Mouse (Mus musculus) cerebellum, postnatal 36 days (tissue): ENCODE data around the gene Fgfr2.
A peak's percentile ranks its signal among the peaks of the same experiment; 100 is the strongest.

ENCODE experiments used
- DNase-seq, 2 experiments: peaks; one replicate each; pipeline ENCODE4 v3.0.0; 2021 to 2022; ENCODE audit warnings: mixed read lengths in 2 of 2

The Fgfr2 gene

DNA sequence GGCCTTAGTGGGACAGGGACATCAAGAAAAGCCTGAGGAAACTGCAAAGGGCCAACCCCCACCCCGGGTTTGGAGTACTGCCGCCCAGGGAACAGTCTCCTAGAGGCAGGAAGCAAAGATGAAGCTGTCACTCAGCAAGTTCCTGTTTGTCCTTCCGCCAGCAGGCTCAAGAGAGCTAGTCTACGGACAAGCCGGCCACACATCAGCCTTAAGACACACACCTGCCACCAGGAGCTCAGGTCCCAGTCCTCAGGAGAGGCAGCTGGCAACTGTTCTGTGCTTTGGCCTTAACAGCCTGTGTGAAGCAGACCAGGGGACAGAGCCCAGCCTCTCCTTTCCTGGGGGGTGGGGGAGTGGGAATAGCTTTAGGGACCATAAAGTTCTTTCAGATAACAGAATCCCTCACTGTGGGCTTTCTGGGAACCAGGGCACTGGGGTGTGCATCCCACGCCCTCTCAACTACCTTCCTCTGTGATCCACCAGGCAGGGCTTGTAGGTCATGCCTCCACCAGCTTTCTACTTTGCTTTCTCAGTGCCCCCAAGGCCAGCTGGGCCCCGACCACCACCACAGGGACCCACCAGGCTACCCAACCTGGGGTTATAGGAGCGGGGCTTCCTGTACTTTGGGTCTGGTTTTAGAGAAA is 409.5 kb downstream of the Fgfr2 start:
- DNase-seq: no peak

DNA sequence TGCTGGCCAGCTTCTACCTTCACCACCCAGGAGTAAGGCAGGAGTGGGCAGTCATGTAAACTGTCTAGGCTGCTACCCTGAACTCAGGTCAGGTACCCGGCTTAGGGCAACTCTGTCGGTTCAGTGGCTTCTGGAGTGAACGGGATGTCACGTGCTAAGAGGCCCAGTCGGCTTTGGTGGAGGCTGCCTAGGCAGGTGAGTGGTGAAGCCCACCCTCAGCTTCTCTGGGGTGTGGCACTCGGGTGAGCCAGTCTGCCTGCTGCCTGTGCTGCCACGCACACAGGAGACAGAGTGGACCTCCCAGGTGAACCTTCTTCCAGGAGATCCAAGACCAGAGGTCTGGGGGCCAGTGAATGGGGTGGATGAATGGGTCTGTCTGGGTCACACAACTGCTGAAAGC is 410.2 kb downstream of the Fgfr2 start:
- no peak for DNase-seq

DNA sequence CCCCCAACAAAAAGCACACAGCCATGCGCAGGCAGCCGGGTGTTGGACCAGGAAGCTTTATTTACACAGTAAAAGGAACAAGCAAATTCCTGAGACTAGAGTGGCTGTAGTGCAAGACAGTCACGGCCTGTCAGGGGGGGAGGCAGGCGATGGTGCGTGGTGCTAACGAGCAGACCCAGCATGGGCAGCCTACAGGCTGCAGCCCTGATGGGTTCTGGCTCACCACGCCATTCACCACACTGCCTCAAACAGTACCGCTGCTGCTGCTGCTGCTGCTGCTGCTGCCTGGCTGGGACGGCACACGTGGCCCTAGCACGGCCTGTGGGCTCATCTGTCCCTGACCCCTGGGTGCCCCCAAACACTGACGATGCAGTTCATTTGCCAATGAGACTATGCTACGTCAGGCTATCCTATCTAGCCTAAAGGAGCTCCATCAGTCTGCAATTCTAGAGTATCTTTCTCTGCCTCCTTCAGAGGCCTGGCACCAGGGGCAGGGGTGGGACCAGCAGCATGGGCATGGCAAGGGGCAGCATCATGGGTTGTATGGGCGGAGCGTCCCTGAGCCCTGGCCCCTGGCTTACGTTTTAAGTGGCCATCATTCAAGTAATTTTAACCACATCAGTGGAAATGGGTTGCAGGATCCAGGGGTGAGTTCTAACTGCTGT is 411.0 kb downstream of the Fgfr2 start:
- no peak for DNase-seq

DNA sequence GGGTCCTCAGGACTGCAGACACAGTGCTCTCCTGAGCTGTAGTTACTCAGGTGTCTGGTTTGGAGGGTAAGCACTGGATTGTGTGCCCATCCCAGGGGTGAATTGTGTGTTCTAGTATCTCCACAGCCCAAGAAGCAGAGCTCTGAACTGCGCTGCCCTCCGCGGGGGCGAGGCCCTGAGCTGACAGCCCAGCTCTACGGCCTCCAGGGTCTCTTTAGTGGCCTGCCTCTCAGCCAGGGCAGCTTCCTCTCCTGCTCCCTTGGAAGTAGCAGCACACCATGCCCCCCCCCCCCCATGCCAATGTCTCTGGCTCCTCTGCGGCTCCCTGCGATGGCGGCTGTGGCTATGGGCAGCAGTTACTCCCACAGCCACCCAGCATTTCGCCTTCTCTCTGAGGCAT is 411.6 kb downstream of the Fgfr2 start:
- no peak for DNase-seq

DNA sequence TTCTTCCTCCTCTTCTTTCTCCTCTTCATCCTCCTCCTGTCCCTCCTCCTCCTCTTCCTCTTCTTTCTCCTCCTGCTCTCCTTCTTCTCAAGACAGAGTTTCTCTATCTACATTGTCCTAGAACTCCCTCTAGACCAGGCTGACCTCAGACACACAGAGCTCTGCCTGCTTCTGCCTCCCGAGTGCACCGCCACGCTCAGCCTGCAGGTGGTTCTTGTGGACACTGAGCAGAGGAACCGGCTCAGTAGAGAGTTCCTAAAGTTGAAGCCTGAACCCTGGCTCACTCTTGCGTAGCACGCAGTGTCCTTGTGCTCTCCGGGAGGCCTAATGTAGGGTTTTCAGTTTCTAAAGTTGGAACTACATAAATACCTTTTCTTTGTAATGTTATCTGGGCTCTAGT is 418.0 kb downstream of the Fgfr2 start:
- no peak for DNase-seq

DNA sequence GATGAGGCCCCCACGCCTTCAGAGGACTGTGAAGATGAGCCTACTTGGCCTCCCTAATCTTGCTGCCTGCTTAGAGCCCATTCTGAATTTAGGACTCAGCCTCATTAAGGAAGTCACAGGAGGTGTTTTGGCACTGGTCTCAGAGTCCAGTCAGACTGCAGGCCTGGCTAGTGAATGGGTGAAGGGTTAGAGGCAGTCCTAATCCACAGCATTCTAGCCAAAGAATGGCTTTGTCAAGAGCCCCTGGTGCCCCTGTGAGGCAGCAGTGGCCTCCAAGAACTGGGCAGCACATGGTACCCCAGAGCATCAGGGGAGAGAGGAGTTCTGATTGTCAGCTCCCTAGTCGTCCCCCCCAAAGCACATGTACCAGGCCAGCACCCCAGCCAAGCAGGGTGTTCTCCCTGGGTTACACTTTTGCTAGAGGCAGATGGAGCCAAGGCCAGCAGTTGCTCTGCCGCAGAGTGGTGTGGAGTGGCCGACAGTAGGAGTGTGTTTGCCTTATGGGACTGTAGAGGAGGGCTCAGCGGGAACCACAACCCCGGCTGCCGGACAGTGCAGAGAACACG is 418.8 kb downstream of the Fgfr2 start:
- DNase-seq: no peak

DNA sequence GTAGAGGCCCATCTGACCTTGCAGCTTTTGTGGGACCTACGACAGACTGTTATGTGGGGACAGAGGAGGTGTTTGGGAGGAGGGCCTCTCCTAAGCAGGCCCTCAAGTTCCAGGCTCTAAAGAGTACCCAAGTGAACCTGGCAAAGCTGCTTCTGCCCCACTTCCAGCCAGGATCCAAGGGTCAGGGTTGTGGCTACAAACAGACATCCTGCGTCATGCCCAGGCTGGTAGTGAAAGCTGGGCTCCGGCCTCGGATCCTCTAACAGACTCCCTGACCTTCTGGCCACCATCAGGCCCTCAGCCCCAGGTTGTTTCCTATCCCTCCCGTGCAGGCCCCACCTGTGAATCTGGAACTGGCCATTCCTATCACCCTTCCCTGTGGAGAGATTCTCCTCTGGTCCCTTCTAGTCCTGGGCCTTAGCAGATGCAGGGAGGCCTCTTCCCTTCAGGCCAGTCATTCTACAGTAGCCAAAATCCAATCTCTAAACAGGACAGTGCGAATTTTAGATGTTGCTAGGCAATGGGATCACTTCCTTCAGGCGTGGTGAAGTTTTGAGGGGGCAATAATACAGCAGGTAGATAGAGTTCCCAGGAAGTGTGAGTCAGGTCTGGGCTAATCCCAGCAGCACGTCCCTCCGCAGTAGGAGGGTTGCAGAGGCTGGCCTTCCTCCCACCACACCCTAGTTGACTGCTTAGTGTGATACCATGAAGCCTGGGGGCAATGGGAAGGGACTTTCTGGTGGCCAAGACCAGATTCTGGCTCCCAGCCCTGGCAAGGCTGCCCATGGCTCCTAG is 419.4 kb downstream of the Fgfr2 start:
- no peak for DNase-seq

DNA sequence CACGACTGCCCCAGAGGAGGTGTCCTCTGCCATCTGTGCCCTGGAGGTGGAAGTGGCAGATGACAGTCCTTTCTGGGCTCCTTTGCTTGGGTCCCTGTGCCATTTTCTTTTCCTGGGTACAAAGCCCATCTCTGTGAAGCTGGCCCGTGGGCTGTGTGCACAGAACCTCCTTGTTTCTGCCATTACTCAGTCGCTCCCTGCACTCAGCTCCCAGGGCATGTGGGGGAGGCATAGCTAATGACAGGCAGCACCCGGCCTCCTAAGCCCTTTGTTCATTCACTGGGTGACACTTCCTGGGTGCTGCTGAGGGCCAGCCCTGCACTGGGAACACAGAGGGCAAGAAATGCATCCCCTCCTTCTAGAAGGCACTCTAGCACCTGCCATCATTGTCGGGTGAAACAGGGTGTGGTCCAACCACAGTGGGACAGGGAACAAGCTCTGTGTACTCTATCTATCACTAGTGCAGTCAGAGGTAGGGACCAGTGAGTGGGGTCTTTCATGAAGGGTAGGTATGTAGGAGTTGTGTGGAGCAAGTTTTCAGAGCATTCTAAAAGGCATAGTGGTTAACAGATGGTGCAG is 420.6 kb downstream of the Fgfr2 start:
- no peak for DNase-seq

DNA sequence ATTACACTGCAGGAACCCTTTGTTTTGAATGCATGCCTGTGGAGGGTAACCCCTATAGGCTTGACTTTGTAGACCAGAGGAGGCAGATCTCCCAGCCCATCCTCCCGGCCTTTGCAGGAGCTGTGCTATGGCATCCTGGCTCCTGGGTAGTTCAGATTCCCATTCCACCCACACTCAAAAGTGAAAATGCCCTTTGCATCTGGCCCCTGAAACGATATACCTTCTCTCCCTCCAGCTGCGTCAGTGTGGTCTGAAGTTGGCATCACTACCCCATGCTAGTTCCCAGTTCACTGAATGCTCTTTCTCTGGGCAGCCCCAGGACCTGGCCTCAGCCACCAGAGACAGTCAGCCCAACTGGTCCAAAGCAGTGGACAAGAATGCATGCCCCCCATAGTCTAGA is 421.1 kb downstream of the Fgfr2 start:
- no peak for DNase-seq

DNA sequence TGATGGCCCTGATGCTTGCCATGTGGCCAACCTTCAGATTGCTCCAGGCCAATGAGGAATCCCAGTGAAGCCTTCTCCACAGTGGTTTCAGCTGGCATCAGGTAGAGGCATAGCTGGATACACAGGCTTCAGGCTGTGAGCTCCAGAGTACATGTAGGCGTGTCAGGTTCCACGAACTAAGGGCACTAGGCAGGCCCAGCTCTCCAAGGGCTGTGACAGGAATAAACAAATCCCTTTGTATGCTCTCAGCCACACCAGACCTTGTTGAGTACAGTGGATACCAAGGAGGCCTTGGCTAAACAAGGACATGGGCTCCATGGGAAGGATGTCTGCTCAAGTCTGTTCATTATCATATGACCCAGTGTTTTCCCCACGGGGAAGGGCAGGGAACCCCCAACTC is 421.7 kb downstream of the Fgfr2 start:
- DNase-seq: no peak

DNA sequence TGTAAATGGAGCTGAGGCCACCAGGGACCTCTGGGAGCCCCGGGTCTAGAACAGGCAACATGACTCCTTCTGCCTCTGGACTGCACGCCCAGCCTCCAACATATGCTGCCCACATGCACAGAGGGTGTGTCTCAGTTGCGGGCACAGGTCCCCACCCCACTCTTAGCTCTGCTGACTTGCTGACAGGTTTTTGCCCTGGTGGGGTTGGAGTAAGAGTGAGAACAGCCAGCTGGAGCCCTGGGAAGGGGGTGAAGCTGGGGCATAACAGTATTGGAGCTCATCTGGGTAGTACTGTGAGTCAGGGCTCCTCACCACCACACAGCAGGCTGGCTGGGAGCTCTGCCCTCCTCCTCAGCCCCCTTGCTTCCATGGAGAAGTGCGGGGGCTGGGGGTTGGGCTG is 423.0 kb downstream of the Fgfr2 start:
- DNase-seq: no peak

DNA sequence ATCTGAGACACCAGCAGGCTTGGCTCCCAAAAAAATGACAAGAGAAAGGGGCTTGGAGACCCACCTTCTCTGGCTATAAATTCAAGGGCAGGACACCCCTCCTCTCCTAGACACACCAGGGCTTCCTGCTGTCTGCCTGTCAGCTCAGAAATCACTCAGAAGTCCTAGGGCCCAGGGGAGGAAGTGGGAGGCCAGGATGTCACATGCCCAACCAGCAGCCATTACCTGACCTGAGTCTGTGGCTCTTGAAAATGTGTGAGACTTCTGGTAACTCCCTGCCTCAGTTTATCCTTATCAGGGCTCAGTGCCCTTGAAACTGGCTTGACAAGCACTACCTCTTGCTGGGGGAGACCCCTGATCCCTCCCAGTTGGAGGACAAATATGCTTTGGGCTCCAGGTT is 423.5 kb downstream of the Fgfr2 start:
- no peak for DNase-seq

DNA sequence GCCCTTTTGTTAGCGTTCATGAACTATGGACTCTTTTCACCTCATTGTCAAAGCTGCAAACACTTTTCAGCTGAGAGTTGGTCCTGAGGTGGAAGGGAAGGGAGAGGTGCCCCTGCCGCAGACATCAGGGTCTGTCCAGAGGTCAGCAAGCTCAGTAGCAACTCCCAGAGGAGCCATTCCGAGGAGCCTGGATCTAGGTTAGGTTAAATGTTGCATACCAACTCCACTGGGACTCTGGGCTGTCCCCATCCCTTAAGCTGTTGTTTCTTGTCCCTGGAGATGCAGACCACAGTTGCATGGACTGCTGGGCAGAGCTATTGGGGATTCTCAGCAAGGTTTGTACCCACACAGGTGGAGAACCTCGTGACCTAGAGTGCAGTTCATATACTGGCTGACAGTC is 424.0 kb downstream of the Fgfr2 start:
- no peak for DNase-seq

DNA sequence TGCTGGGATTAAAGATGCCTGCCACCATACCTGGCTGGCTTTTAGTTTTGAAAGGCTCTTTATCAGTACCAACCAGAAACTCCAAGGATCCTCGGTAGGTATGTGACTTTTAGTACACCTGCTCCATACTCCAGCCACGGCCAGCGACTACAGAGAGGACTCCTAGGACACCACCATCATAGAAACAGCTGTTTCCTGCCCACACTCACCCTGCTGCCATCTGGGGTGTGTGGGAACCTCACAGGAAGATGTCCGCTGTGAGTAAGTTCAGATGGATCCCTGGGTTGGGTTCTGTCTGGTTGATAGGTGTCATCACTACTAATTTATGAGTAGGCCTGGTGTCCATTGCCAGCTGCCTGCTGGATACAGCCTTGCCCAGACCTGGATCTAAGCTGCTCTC is 424.4 kb downstream of the Fgfr2 start:
- DNase-seq: no peak

DNA sequence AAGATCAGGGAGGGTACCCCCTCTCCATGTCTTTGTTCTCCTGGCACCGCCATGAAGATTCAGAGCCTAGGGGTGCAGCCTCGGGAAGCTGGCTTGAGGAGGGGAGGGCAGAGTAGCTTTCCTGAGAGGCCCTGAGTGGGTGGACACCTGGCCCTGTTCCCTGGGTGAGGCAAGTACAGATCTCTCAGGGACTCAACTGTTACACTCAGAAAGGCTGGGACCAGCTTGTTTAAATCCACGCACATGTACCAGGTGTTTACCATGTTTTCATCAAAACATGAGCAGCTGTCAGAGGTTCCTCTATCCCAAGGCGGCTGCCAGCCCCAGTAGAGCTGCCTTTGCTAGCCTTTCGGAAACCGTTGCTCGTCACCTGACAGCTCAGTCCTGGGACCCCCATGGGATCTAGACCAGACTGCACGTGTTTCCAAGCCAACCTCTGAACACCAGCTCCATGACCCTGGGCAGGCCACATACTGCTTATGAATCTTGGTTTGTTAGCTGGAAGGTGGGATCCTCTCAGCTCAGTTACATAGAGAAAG is 425.8 kb downstream of the Fgfr2 start:
- DNase-seq: no peak

DNA sequence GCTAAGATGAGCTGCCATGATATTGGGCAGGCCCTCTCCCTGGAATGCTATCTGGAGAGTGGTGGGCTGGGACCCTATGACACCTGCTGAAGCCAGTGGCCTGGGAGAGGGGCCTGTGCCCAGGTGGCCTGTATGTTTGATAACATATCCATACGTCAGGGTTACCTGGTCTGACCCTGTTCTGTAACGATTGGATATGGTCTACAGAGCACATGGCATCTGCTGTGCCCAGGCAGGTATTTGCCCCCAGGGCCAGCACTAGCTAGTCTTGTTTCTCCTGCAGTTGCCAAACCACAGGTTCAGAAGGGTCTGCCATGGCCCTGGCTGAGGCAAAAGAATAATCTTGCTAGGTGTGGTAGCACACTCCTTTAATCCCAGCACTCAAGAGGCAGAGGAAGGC is 429.6 kb downstream of the Fgfr2 start:
- DNase-seq: no peak

DNA sequence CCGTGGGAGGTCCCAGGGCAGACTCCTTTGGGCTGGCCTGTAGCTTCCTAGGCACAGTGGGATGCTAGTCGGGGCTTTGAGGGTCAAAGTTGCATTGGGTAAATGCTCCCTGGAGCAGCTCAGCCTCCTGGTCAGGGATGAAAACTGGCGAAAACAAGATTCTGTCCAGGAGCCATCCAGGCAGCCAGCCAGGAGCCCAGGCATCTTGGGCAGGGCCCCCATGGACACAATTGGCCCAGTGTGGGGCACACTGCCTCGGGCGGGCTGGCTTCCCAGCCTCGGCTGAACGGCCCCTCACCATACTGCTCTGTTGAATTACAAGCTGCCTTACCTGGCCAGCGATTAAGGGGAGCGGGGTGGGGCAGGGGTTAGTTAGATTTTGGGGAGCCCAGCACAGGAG is 430.4 kb downstream of the Fgfr2 start:
- DNase-seq: peak in 1 of 2 experiments; percentile 36

DNA sequence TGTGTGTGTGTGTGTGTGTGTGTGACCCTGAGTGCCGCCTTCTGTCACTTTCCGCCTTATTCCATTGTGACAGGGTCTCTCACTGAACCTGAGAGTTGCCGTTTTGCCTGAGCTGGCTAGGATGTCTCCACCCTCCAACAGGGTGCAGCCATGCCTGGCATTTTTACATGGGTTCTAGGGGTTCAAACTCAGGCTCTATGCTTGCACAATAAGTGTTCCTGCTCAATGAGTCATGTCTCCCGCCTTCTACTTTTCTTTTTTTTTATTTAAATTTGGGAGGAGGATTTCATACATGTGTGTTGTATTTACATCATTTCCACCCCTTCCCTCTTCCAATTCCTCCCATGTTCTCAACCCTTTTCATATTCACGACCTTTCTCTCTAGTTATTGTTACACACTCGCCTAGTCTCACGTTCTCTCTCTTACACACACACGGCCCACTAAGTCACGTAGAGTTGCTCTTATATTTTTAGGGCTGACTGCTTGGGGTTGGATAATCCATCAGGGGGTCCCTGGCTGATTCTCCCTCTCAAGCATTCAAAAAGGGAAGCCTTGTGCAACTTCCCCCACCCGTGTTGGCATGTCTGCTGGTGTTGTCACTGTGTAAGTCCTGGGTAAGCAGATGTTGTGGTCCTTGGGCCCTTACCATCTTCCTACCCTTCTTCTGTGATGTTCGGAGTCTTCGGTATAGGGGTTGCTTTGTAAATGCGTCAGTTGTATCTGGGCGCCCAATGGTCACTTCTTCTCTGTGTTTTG is 432.3 kb downstream of the Fgfr2 start:
- no peak for DNase-seq

DNA sequence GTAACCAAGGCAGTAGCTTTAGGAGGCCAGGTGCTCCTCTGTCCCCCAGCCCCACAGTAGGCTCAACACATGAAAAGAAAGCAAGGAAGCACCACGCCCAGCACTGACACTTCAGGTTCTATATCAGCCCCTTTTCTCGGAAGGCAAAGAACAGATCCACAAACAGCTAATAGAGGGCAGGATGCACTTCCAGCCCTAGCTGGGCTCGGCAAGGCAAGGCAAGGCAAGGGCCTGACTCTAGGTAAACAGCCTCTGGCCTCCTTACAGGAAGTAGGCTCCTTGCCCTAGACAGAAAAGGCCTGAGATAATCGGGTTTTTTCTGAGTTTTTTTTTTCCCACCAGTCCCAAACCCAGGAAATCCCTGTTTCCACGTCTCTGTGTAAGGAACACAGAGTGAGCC is 433.4 kb downstream of the Fgfr2 start:
- DNase-seq: no peak

DNA sequence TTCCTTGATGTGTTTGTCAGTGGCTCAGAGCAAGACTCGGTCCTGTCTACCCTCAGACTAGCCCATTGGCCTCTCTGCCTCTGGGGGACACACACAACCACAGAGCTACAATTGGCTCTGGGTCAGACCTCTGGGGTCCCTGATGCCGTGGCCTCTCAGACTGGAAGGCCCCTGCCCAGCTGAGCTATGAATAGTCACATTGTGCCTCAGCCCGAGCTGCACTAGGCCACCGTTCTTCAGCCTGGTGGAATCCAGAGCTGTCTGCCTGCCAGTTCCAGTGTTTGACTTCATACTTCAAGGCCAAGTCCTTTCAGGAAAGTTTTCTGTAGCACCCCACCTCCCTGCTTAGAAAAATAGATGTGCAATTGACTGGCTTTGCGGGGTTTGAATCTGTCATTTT is 434.4 kb downstream of the Fgfr2 start:
- no peak for DNase-seq

DNA sequence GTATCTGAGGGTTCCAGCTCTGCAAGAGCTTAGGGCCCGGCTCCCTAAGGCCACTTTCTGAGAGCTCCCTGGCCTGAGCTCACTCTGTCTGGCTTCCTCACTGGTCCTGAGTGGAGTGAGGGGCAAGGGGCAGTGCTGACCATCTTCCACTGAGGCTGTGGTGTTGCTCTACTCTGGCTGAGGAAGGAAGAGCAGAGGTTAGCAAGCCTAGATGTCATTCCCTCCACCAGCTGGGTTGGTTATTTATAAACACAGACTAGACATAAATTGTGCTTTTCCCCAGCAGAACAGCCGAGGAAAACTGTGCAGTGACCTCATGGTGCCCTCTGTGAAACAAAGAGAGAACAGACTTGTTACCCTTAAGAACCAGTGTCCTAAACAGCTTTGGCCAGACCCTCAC is 435.3 kb downstream of the Fgfr2 start:
- no peak for DNase-seq

DNA sequence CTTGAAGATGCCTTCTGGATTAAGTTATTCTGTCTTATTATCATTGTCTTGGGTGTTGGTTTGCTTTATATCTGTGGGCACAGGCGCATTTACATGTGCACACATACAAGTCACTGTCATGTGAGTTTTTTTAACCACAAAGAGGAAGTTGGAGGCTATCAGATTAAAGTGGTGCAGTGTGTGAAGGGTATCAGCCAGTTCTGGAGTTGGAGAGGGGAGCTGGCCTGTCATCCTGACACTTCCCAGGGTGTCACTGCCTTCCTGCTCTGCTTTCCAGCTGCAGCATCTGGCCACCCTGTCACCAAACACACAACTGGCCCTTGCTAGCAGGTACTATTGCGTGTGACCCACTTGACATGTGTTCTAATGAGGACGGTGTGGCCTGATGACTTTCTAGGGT is 436.6 kb downstream of the Fgfr2 start:
- no peak for DNase-seq

DNA sequence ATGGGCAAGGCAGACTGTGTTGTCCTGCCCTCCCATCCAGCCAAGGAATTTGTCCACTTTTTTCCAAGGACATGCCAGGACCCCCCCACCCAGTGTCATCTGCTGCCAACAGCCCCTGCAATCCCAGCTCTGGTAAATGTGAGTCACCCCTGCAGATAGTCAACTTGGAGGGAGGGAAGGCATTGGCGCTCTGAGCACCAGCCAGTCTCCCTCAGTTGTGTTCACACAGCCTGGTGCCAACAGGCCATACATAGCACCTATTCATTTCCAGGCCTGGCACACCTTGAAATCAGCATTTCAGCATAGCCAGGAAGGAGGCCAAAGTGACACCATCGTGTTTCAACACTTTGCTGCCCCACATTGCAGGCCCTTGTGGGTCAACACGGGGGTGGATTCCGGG is 439.2 kb downstream of the Fgfr2 start:
- DNase-seq: no peak
